Mouse (Mus musculus) midbrain, embryonic 16.5 days (tissue): ENCODE measurements around the gene Klc4. TPM values are rescaled to one million over a fixed set of nuclear protein-coding genes. Genes with fewer than 3 reads are reported as not detected.

Experiments used
- ATAC-seq: fragments of 200-750 bp; cut with Nextera tagmentation; 2 replicates; pipeline ENCODE4 v1.8.0; 2017; ENCODE audit warnings: moderate TSS enrichment
- H3K27ac ChIP-seq: fragments of 300-500 bp; sonication (generic); 2 replicates; pipeline ENCODE4 v1.5.1; 2014; ENCODE audit warnings: mild to moderate bottlenecking, low read length, mixed read lengths
- H3K27me3 ChIP-seq: fragments of 300-500 bp; sonication (generic); 2 replicates; pipeline ENCODE4 v1.6.1; 2014; ENCODE audit warnings: low read depth, low read length, mixed read lengths; ENCODE audit not compliant: control insufficient read depth, insufficient read depth
- H3K36me3 ChIP-seq: fragments of 300-500 bp; sonication (generic); 2 replicates; pipeline ENCODE4 v1.6.1; 2014; ENCODE audit warnings: mild to moderate bottlenecking, low read length, moderate library complexity, mixed read lengths; ENCODE audit not compliant: control insufficient read depth, insufficient read depth
- H3K4me1 ChIP-seq: fragments of 300-500 bp; sonication (generic); 2 replicates; pipeline ENCODE4 v1.6.1; 2014; ENCODE audit warnings: mild to moderate bottlenecking, low read length, mixed read lengths; ENCODE audit not compliant: control insufficient read depth, insufficient read depth
- H3K4me2 ChIP-seq: fragments of 300-500 bp; sonication (generic); 2 replicates; pipeline ENCODE4 v1.6.1; 2014; ENCODE audit warnings: mild to moderate bottlenecking, low read length, mixed read lengths
- H3K4me3 ChIP-seq: fragments of 300-500 bp; sonication (generic); 2 replicates; pipeline ENCODE4 v1.5.1; 2014; ENCODE audit warnings: low read depth, mild to moderate bottlenecking, low read length, moderate library complexity, mixed read lengths
- H3K9ac ChIP-seq: fragments of 300-500 bp; sonication (generic); 2 replicates; pipeline ENCODE4 v1.6.1; 2014; ENCODE audit warnings: low read depth, low read length, mixed read lengths
- H3K9me3 ChIP-seq: fragments of 300-500 bp; sonication (generic); replicated peaks from 2 replicates; pipeline ENCODE4 v1.6.1; 2014; ENCODE audit warnings: mild to moderate bottlenecking, low read length, mixed read lengths; ENCODE audit not compliant: control insufficient read depth, poor library complexity, severe bottlenecking
- WGBS: fragments of 180-500 bp; shearing (Covaris S2); extraction: QIAGEN DNeasy Blood & Tissue Kit; methylation state at CpG from one replicate; pipeline ENCODE4 v1.1.7; 2014; 5-methylcytosine and 5-hydroxymethylcytosine counted together
- polyA plus RNA-seq: library from polyadenylated mRNA; unstranded; fragments of >200 nt; fragmentation: Nextera tagmentation; extraction: Ambion mirVana; gene quantifications from 2 replicates; pipeline ENCODE4 v1.2.1, GENCODE M21; 2015

Klc4 gene
- polyA plus RNA-seq, 1 experiment from 2014 or later = 32.4 TPM

- WGBS = 92% methylated on average over 12 of the region's 12 CpGs
Observed at GRCm38 (mm10) chr17:46661981-46662380, 16.2 kb upstream of the Klc4 start.

GRCm38 (mm10) chr17:46661351-46661750 is 15.5 kb upstream of the Klc4 start:
- WGBS = 93% methylated on average over 9 of the region's 9 CpGs

More at GRCm38 (mm10) chr17:46661981-46662380, 16.2 kb upstream of the Klc4 start:
- H3K4me3 ChIP-seq = no peak overlapping the region
- H3K36me3 ChIP-seq = peaks cover 66% of the 10 kb centered on the region
- ATAC-seq = no peak
- H3K27me3 ChIP-seq = no peaks in the 10 kb centered on the region
- no peaks in the 10 kb centered on the region for H3K9me3 ChIP-seq
- H3K27ac ChIP-seq = no peak overlapping the region
- no peak overlapping the region for H3K4me2 ChIP-seq
- no peak overlapping the region for H3K9ac ChIP-seq
- no peaks in the 10 kb centered on the region for H3K4me1 ChIP-seq

GRCm38 (mm10) chr17:46656054-46656453 is 10.2 kb upstream of the Klc4 start:
- Histone ChIP-seq H3K9me3 (no peaks in the 10 kb centered on the region), H3K4me2 (no peak overlapping the region), H3K9ac (no peak overlapping the region), H3K36me3 (peaks cover 53% of the 10 kb centered on the region), H3K4me3 (no peak overlapping the region), H3K27ac (no peak overlapping the region), H3K4me1 (peaks cover 14% of the 10 kb centered on the region), H3K27me3 (no peaks in the 10 kb centered on the region)
- 89% methylated on average over 6 of the region's 6 CpGs for WGBS
- ATAC-seq = no peak

More at GRCm38 (mm10) chr17:46661351-46661750, 15.5 kb upstream of the Klc4 start:
- H3K9ac ChIP-seq = no peak overlapping the region
- no peak overlapping the region for H3K4me3 ChIP-seq
- no peak for ATAC-seq
- H3K27ac ChIP-seq = no peak overlapping the region
- H3K36me3 ChIP-seq = peaks cover 64% of the 10 kb centered on the region
- no peak overlapping the region for H3K4me2 ChIP-seq
- no peaks in the 10 kb centered on the region for H3K9me3 ChIP-seq
- no peaks in the 10 kb centered on the region for H3K4me1 ChIP-seq
- no peaks in the 10 kb centered on the region for H3K27me3 ChIP-seq

GRCm38 (mm10) chr17:46651755-46652547 is 6.1 kb upstream of the Klc4 start:
- peaks cover 24% of the 10 kb centered on the region for H3K36me3 ChIP-seq
- no peaks in the 10 kb centered on the region for H3K27me3 ChIP-seq
- peak overlapping the region; percentile 88 for H3K4me2 ChIP-seq
- peak overlapping the region; percentile 71 for H3K4me3 ChIP-seq
- H3K4me1 ChIP-seq = peaks cover 27% of the 10 kb centered on the region
- H3K9me3 ChIP-seq = no peaks in the 10 kb centered on the region
- no peak for ATAC-seq
- peak overlapping the region; percentile 93 for H3K9ac ChIP-seq
- H3K27ac ChIP-seq = no peak overlapping the region
- 77% methylated on average over 20 of the region's 20 CpGs for WGBS

- Histone ChIP-seq H3K36me3 (peaks cover 20% of the 10 kb centered on the region), H3K27ac (peak overlapping the region; percentile 95), H3K4me2 (peak overlapping the region; percentile 88), H3K4me1 (peaks cover 31% of the 10 kb centered on the region), H3K9ac (peak overlapping the region; percentile 93), H3K4me3 (peak overlapping the region; percentile 71), H3K9me3 (no peaks in the 10 kb centered on the region), H3K27me3 (no peaks in the 10 kb centered on the region)
- no peak for ATAC-seq
- WGBS = 69% methylated on average over 17 of the region's 17 CpGs
Observed at GRCm38 (mm10) chr17:46651292-46651691, 5.5 kb upstream of the Klc4 start.

GRCm38 (mm10) chr17:46650232-46651031 is 4.6 kb upstream of the Klc4 start, which contains the start of gene Cul7:
TSS of gene Cul7 (plus strand) at chr17:46650337.
- Histone ChIP-seq H3K4me1 (peaks cover 31% of the 10 kb centered on the region), H3K27me3 (no peaks in the 10 kb centered on the region), H3K9me3 (no peaks in the 10 kb centered on the region), H3K36me3 (peaks cover 12% of the 10 kb centered on the region), H3K27ac (peak within 1 kb of the TSS; percentile 95), H3K9ac (peak within 1 kb of the TSS; percentile 93), H3K4me2 (peak within 1 kb of the TSS; percentile 88), H3K4me3 (peak within 1 kb of the TSS; percentile 71)
- peak; percentile 93 for ATAC-seq
- under 1% methylated on average over 49 of the region's 58 CpGs for WGBS

- WGBS = 35% methylated on average over 15 of the region's 15 CpGs
- peaks cover 36% of the 10 kb centered on the region for H3K4me1 ChIP-seq
Observed at GRCm38 (mm10) chr17:46649811-46650210, 4.0 kb upstream of the Klc4 start.

GRCm38 (mm10) chr17:46648436-46648835 is 2.6 kb upstream of the Klc4 start:
- Histone ChIP-seq H3K4me3 (no peak overlapping the region), H3K27ac (no peak overlapping the region), H3K9ac (no peak overlapping the region), H3K36me3 (peaks cover 7% of the 10 kb centered on the region; the same call in 1 of the 2 replicates), H3K9me3 (no peaks in the 10 kb centered on the region), H3K27me3 (no peaks in the 10 kb centered on the region), H3K4me1 (peaks cover 42% of the 10 kb centered on the region), H3K4me2 (no peak overlapping the region)
- 90% methylated on average over 9 of the region's 9 CpGs for WGBS
- no peak for ATAC-seq

More at GRCm38 (mm10) chr17:46649811-46650210, 4.0 kb upstream of the Klc4 start:
- no peaks in the 10 kb centered on the region for H3K27me3 ChIP-seq
- H3K27ac ChIP-seq = peak overlapping the region; percentile 95
- no peak for ATAC-seq
- H3K9ac ChIP-seq = peak overlapping the region; percentile 93
- peak overlapping the region; percentile 71 for H3K4me3 ChIP-seq
- H3K36me3 ChIP-seq = peaks cover 12% of the 10 kb centered on the region
- H3K4me2 ChIP-seq = peak overlapping the region; percentile 88
- H3K9me3 ChIP-seq = no peaks in the 10 kb centered on the region
